Mouse (Mus musculus) bone marrow, adult 2 months (tissue): Measurements from ENCODE around the gene Tbc1d1.

Experiments used
- CTCF ChIP-seq: fragments of 200-500 bp; IDR thresholded peaks from 2 replicates; pipeline ENCODE4 v1.5.1; 2011; ENCODE audit warnings: low read length, control low read depth; ENCODE audit not compliant: control insufficient read depth, insufficient read depth
- POLR2A ChIP-seq: fragments of 200-500 bp; IDR thresholded peaks from 2 replicates; pipeline ENCODE4 v1.6.1; 2011; ENCODE audit warnings: low read depth, mild to moderate bottlenecking, control low read depth, low read length, borderline replicate concordance; ENCODE audit not compliant: control insufficient read depth

- TF ChIP-seq CTCF (peak; percentile 94), POLR2A (no peak)
These were observed 133.3 kb downstream of the Tbc1d1 start for GRCm38 (mm10) chr5:64289202-64290060.
